Mouse (Mus musculus) olfactory bulb, adult 2 months (tissue): ENCODE results near the gene Olfr1316. TPM values are rescaled to one million over a fixed set of nuclear protein-coding genes. Genes with fewer than 3 reads are reported as not detected.

Experiments used
- H3K27ac ChIP-seq: fragments of 200-500 bp; 2 replicates; pipeline ENCODE4 v1.5.1; 2012; ENCODE audit warnings: low read depth, low read length; ENCODE audit not compliant: insufficient read depth
- H3K4me1 ChIP-seq: fragments of 200-500 bp; 2 replicates; pipeline ENCODE4 v1.6.1; 2012; ENCODE audit warnings: low read length; ENCODE audit not compliant: control insufficient read depth, insufficient read depth
- H3K4me3 ChIP-seq: fragments of 200-500 bp; 2 replicates; pipeline ENCODE4 v1.5.1; 2012; ENCODE audit warnings: mild to moderate bottlenecking, low read depth, low read length, moderate library complexity; ENCODE audit not compliant: insufficient read depth
- CTCF ChIP-seq: fragments of 200-500 bp; IDR thresholded peaks from 2 replicates; pipeline ENCODE4 v1.5.1; 2012; ENCODE audit warnings: low read depth, mild to moderate bottlenecking, low read length, moderate library complexity; ENCODE audit not compliant: insufficient read depth
- POLR2A ChIP-seq: fragments of 200-500 bp; IDR thresholded peaks from 2 replicates; pipeline ENCODE4 v1.6.1; 2012; ENCODE audit warnings: mild to moderate bottlenecking, low read depth, low read length, moderate library complexity; ENCODE audit not compliant: insufficient read depth
- WGBS: fragments of 180-500 bp; shearing (Covaris S2); methylation state at CpG from one replicate; pipeline ENCODE4 v1.1.7; 2018; 5-methylcytosine and 5-hydroxymethylcytosine counted together
- polyA plus RNA-seq: library from polyadenylated mRNA; stranded (reverse); fragments of >200 nt; gene quantifications from 2 replicates; pipeline ENCODE4 v1.2.4, GENCODE M21; 2012; ENCODE audit warnings: low replicate concordance; ENCODE audit not compliant: missing spikeins, insufficient read depth, insufficient read length

Gene Olfr1316
- not detected in 2 replicates for polyA plus RNA-seq

- Histone ChIP-seq H3K4me1 (no peaks in the 10 kb centered on the region), H3K4me3 (no peak within 1 kb of the TSS), H3K27ac (no peak within 1 kb of the TSS)
- TF ChIP-seq CTCF (no peak), POLR2A (no peak)
- WGBS = 87% methylated on average over 2 of the region's 2 CpGs
Observed at GRCm38 (mm10) chr2:112134877-112135276, at the start of gene Olfr1316. Olfr1316 (minus strand) TSS chr2:112134977.

GRCm38 (mm10) chr2:112153898-112154297, 19.1 kb upstream of the Olfr1316 start, which contains the start of gene Olfr1318:
Olfr1318 (plus strand) TSS chr2:112154198.
- no peaks in the 10 kb centered on the region for H3K4me1 ChIP-seq
- TF ChIP-seq CTCF (no peak), POLR2A (no peak)
- no peak within 1 kb of the TSS for H3K27ac ChIP-seq
- H3K4me3 ChIP-seq = no peak within 1 kb of the TSS

GRCm38 (mm10) chr2:112140029-112140428, 5.3 kb upstream of the Olfr1316 start, which contains the start of gene Olfr1317:
Olfr1317 (plus strand) TSS chr2:112140329.
- TF ChIP-seq POLR2A (no peak), CTCF (no peak)
- Histone ChIP-seq H3K4me3 (no peak within 1 kb of the TSS), H3K4me1 (no peaks in the 10 kb centered on the region), H3K27ac (no peak within 1 kb of the TSS)
- WGBS = 69% methylated on average over 2 of the region's 2 CpGs

- no peak for TF ChIP-seq CTCF
- TF ChIP-seq POLR2A = no peak
- 82% methylated on average over 1 of the region's 1 CpGs for WGBS
Observed at GRCm38 (mm10) chr2:112115340-112115739, 19.4 kb downstream of the Olfr1316 start, which contains the start of gene Olfr1315-ps1. Olfr1315-ps1 (minus strand) TSS chr2:112115440.

GRCm38 (mm10) chr2:112096681-112097080, 38.1 kb downstream of the Olfr1316 start, which contains the start of gene Olfr1314:
Olfr1314 (minus strand) TSS chr2:112096781.
- Histone ChIP-seq H3K4me3 (no peak within 1 kb of the TSS), H3K4me1 (no peaks in the 10 kb centered on the region), H3K27ac (no peak within 1 kb of the TSS)
- no peak for TF ChIP-seq CTCF
- no peak for TF ChIP-seq POLR2A

More at GRCm38 (mm10) chr2:112115340-112115739, 19.4 kb downstream of the Olfr1316 start, which contains the start of gene Olfr1315-ps1:
- H3K27ac ChIP-seq = no peak within 1 kb of the TSS
- H3K4me3 ChIP-seq = no peak within 1 kb of the TSS
- H3K4me1 ChIP-seq = no peaks in the 10 kb centered on the region

- TF ChIP-seq CTCF (no peak), POLR2A (no peak)
- Histone ChIP-seq H3K4me1 (no peaks in the 10 kb centered on the region), H3K27ac (no peak within 1 kb of the TSS), H3K4me3 (no peak within 1 kb of the TSS)
Observed at GRCm38 (mm10) chr2:112077743-112078142, 57.0 kb downstream of the Olfr1316 start, which contains the start of gene Olfr1313. Olfr1313 (minus strand) TSS chr2:112077843.

Other genes with a start within 250 kb of the Olfr1316 start
- not detected in 2 replicates for gene Olfr1306, start 218.7 kb downstream of the Olfr1316 start, polyA plus RNA-seq
- gene Olfr1307, start 185.5 kb downstream of the Olfr1316 start, polyA plus RNA-seq = not detected in 2 replicates
- not detected in 2 replicates for gene Olfr1308, start 170.0 kb downstream of the Olfr1316 start, polyA plus RNA-seq
- not detected in 2 replicates for gene Olfr1309, start 144.7 kb downstream of the Olfr1316 start, polyA plus RNA-seq
- not detected in 2 replicates for gene Olfr1310, start 122.3 kb downstream of the Olfr1316 start, polyA plus RNA-seq
- not detected in 2 replicates for gene Olfr1311, start 110.6 kb downstream of the Olfr1316 start, polyA plus RNA-seq
- gene Olfr1312, start 84.7 kb downstream of the Olfr1316 start, polyA plus RNA-seq = not detected in 2 replicates
- not detected in 2 replicates for gene Olfr1313, start 57.1 kb downstream of the Olfr1316 start, polyA plus RNA-seq
- not detected in 2 replicates for gene Olfr1314, start 38.2 kb downstream of the Olfr1316 start, polyA plus RNA-seq
- gene Olfr1315-ps1, start 19.5 kb downstream of the Olfr1316 start, polyA plus RNA-seq = not detected in 2 replicates
- not detected in 2 replicates for gene Olfr1317, start 5.4 kb upstream of the Olfr1316 start, polyA plus RNA-seq
- gene Olfr1318, start 19.2 kb upstream of the Olfr1316 start, polyA plus RNA-seq = not detected in 2 replicates
- gene Lpcat4, start 104.5 kb upstream of the Olfr1316 start, polyA plus RNA-seq = not detected in 2 replicates
- gene Nutm1, start 124.3 kb upstream of the Olfr1316 start, polyA plus RNA-seq = not detected in 2 replicates
- gene Nop10, start 126.9 kb upstream of the Olfr1316 start, polyA plus RNA-seq = not detected in 2 replicates
- gene Slc12a6, start 130.8 kb upstream of the Olfr1316 start, polyA plus RNA-seq = 90.3 and 136 TPM in 2 replicates
- not detected in 2 replicates for gene Gm21985, start 131.3 kb upstream of the Olfr1316 start, polyA plus RNA-seq
- not detected in 2 replicates for gene Emc4, start 233.1 kb upstream of the Olfr1316 start, polyA plus RNA-seq
- not detected in 2 replicates for gene Katnbl1, start 244.2 kb upstream of the Olfr1316 start, polyA plus RNA-seq